Mouse (Mus musculus) gastrocnemius, postnatal 14 days (tissue): ENCODE data around the gene Gm7247. TPM values are rescaled to one million over a fixed set of nuclear protein-coding genes. Genes with fewer than 3 reads are reported as not detected.
"Not testable (repeated sequence)": the region's sequence is repeated elsewhere in the genome, so short reads cannot be mapped to it uniquely, and the experiment has no call there.

Experiments used
- DNase-seq: peaks from one replicate; pipeline ENCODE4 v3.0.0; 2021; ENCODE audit warnings: mixed read lengths
- intact Hi-C: fragments of 180-260 bp; cut with DNase I; formaldehyde crosslinking; loops from one replicate; pipeline ENCODE4 v1.15.1; 2025; ENCODE audit warnings: low total_unique reads
- total RNA-seq, 2 experiments: library from RNA; stranded (reverse); gene quantifications; 2 replicates each; pipeline ENCODE4 v1.2.3; 2021

The Gm7247 gene
- total RNA-seq, 2 experiments from 2014 or later, result not detected

GRCm38 (mm10) chr14:51483671-51484070, 122.1 kb downstream of the Gm7247 start:
- no peak for DNase-seq
- intact Hi-C loops, result no loop called here

- DNase-seq, result no peak
- intact Hi-C loops, result no loop called here
These were observed 124.6 kb downstream of the Gm7247 start for GRCm38 (mm10) chr14:51486111-51486510.

- no peak for DNase-seq
- intact Hi-C loops, result no loop called here
These were observed 134.2 kb downstream of the Gm7247 start for GRCm38 (mm10) chr14:51495781-51496180.

DNA sequence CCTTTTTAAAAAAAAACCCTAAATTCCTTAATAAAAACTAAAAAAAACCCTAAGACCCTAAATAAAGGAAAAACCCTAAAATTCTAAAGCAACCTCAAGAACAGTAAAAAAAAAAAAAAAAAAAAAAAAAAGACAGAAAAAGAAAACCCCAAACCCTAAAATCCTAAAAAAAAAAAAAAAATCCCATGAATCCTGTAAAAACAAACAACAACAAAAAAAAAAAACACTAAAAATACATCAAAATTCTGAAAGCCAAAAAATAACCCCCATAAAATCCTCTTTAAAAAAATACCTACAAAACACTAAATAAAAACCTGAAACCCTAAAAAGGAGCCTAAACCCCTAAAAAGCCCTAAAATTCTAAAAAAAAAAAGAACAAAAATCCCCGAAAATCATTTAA, 135.4 kb downstream of the Gm7247 start:
- intact Hi-C loops, result no loop called here
- DNase-seq, result no peak

DNA sequence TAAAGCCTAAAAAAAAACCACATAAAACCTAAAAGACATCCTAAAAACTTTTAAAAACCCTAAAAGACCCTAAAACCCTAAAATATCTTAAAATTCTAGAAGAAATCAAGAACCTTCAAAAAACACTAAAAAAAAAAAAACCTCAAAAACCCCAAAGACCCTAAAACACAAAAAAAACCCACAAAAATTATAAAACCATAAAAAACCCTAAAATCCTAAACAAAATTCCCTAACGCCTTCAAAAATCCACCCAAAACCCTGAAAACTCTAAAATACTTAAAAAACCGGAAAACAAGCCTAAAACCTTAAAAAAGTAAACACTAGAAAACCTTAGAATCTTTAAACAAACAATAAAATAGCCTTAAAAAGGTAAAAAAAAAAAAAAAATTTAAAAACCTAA, 136.4 kb downstream of the Gm7247 start:
- intact Hi-C loops, result no loop called here
- no peak for DNase-seq

GRCm38 (mm10) chr14:51499707-51500275, 138.2 kb downstream of the Gm7247 start:
- no peak for DNase-seq
- intact Hi-C loops, result no loop called here

GRCm38 (mm10) chr14:51500461-51500860, 138.9 kb downstream of the Gm7247 start:
- intact Hi-C loops, result no loop called here
- DNase-seq, result no peak

- intact Hi-C loops, result no loop called here
- DNase-seq, result no peak
These were observed 145.9 kb downstream of the Gm7247 start for GRCm38 (mm10) chr14:51507416-51507815.

GRCm38 (mm10) chr14:51552490-51552889, 190.9 kb downstream of the Gm7247 start, which contains the start of gene Gm5622:
Gene Gm5622 (plus strand): TSS chr14:51552790.
- no peak for DNase-seq
- intact Hi-C loops, result no loop called here

GRCm38 (mm10) chr14:51573963-51574362, 212.4 kb downstream of the Gm7247 start, which contains the start of gene Gm17175:
Gene Gm17175 (minus strand): TSS chr14:51574063.
- intact Hi-C loops, DNase-seq: not testable (repeated sequence)

DNA sequence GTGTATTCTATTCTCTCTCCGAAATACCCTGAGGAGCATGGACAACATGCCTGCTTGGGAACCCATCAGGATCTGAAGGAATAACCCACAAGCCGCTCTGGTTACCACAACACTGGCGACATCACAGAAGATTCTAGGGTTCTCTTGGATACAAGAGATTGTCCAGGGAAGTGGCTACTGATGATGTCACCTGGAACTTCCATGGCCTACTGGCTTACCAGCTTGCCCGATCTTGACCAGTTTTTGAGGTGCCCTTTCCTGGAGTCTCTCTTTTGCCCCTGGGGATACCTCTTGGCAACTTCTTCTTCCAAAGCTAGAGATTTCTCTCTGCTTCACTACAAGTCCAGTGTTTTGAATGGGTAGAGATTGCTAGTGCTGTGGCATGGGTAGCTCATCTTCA, 230.5 kb downstream of the Gm7247 start, which contains the start of gene Gm17174:
Gene Gm17174, minus strand, starts transcription at position 101 of the 400 bp plus-strand sequence.
- intact Hi-C loops, DNase-seq: not testable (repeated sequence)

DNA sequence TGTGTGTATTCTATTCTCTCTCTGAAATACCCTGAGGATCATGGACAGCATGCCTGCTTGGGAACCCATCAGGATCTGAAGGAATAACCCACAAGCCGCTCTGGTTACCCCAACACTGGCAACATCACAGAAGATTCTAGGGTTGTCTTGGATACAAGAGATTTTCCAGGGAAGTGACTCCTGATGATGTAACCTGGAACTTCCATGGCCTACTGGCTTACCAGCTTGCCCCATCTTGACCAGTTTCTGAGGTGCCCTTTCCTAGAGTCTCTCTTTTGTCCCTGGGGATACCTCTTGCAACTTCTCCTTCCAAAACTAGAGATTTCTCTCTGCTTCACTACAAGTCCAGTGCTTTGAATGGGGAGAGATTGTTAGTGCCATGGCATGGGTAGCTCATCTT, 249.7 kb downstream of the Gm7247 start, which contains the start of gene Gm17078:
Gene Gm17078, minus strand, starts transcription at position 101 of the 400 bp plus-strand sequence.
- intact Hi-C loops, result no loop called here
- DNase-seq, result no peak

Other genes starting within 250 kb of the Gm7247 start
- not detected for gene Eddm3b, start 247.3 kb upstream of the Gm7247 start, total RNA-seq
- under 1 TPM; 0.18 to 0.64 TPM for gene Rnase6, start 237.8 kb upstream of the Gm7247 start, total RNA-seq
- gene Rnase1, start 215.0 kb upstream of the Gm7247 start, total RNA-seq, result not detected
- gene Rnase2b, start 199.5 kb upstream of the Gm7247 start, total RNA-seq, result not detected
- gene Ang2, start 162.6 kb upstream of the Gm7247 start, total RNA-seq, result not detected
- not detected for gene Ear14, start 158.4 kb upstream of the Gm7247 start, total RNA-seq
- under 1 TPM in 1 of 2 experiments, not detected in 1; 0.64 TPM for gene Rnase2a, start 105.6 kb upstream of the Gm7247 start, total RNA-seq
- not detected for gene Vmn2r88, start 49.1 kb downstream of the Gm7247 start, total RNA-seq
- gene Vmn2r89, start 90.1 kb downstream of the Gm7247 start, total RNA-seq, result not detected
- not detected for gene Gm5622, start 191.0 kb downstream of the Gm7247 start, total RNA-seq
- gene Gm17175, start 212.3 kb downstream of the Gm7247 start, total RNA-seq, result not detected
- gene Gm17174, start 230.4 kb downstream of the Gm7247 start, total RNA-seq, result not detected
- not detected for gene Gm17078, start 249.6 kb downstream of the Gm7247 start, total RNA-seq